Mouse (Mus musculus) ES-E14 (cell line): ENCODE measurements around the gene Spata5.

ENCODE experiments used
- HCFC1 ChIP-seq: IDR thresholded peaks from 2 replicates; pipeline ENCODE4 v1.6.1; 2012; ENCODE audit warnings: low read length, inconsistent platforms, borderline replicate concordance; ENCODE audit not compliant: insufficient read depth
- MAFK ChIP-seq: IDR thresholded peaks from 2 replicates; pipeline ENCODE4 v1.6.1; 2014; ENCODE audit warnings: mild to moderate bottlenecking, low read depth, low read length, inconsistent platforms; ENCODE audit not compliant: insufficient read depth
- ZC3H11A ChIP-seq: IDR thresholded peaks from 2 replicates; pipeline ENCODE4 v1.6.1; 2012; ENCODE audit warnings: low read depth, mild to moderate bottlenecking, inconsistent platforms, low read length, borderline replicate concordance
- ZNF384 ChIP-seq: IDR thresholded peaks from 2 replicates; pipeline ENCODE4 v1.6.1; 2012; ENCODE audit warnings: low read depth, low read length, inconsistent platforms

DNA sequence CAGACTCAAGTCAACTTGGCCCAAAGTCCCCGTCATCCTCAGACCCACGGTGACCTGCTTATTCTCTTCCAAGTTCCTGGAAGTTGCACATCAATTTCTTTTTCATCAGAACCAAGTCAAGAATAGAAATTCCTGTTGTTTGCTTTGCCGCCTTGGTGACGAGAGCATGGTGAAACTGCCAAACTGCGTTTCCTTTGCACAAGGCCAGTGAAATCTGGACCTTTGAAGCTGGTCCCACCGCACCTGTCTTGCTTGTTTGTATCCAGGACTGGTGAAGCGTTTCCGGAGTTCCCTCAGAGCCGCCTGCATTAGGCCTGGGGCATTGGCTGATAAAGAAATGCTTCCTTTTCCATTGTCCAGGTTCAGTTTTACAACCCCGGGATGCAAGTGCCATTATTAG is 176.0 kb downstream of the Spata5 start:
- no peak for TF ChIP-seq ZNF384
- TF ChIP-seq ZC3H11A: no peak
- no peak for TF ChIP-seq HCFC1
- TF ChIP-seq MAFK: no peak
